Mouse (Mus musculus) layer of hippocampus, adult 2 months (tissue): ENCODE results near the gene C2cd3. TPM values are rescaled to one million over a fixed set of nuclear protein-coding genes. Genes with fewer than 3 reads are reported as not detected.
A peak's percentile ranks its signal among the peaks of the same experiment; 100 is the strongest.

Source experiments
- DNase-seq, 2 experiments: peaks; one replicate each; pipeline ENCODE4 v3.0.0; 2022; ENCODE audit warnings: low spot score in 2 of 2
- H3K27ac ChIP-seq: fragments of 200-600 bp; 2 replicates; pipeline ENCODE4 v1.8.1; 2022
- H3K4me3 ChIP-seq: fragments of 200-600 bp; 2 replicates; pipeline ENCODE4 v1.8.1; 2022; ENCODE audit warnings: mild to moderate bottlenecking
- CTCF ChIP-seq: fragments of 200-600 bp; conservative IDR thresholded peaks from 2 replicates; pipeline ENCODE4 v1.8.1; 2022; ENCODE audit warnings: antibody characterized with exemption, mild to moderate bottlenecking, moderate library complexity
- total RNA-seq, 2 experiments: library from RNA; stranded (reverse); gene quantifications; 2 replicates each; pipeline ENCODE4 v1.2.3; 2021

Gene C2cd3
- total RNA-seq, 2 experiments from 2014 or later, result 22.7 to 22.8 TPM

DNA sequence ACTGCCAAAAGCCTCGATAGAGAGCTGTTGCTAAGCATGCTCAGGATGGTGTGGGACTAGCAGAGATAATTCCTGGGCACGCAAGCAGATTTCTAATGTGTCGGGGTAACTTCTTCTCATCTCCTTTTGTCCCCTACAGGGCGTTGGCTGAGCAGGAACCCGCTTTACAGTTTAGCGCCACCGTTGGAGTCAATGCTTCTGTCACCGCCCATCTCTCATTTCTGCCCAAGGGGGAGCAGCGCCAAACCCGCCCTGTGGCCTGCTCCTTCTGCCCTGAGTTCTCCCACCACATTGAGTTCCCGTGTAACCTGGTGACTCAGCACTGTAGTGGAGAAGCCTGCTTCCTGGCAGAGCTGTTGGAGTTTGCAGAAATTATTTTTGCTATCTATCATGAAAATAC lies 57.9 kb downstream of the C2cd3 start:
- DNase-seq, result no peak
- peak overlapping the region; percentile 59 for H3K27ac ChIP-seq
- no peak overlapping the region for H3K4me3 ChIP-seq
- TF ChIP-seq CTCF, result no peak

DNA sequence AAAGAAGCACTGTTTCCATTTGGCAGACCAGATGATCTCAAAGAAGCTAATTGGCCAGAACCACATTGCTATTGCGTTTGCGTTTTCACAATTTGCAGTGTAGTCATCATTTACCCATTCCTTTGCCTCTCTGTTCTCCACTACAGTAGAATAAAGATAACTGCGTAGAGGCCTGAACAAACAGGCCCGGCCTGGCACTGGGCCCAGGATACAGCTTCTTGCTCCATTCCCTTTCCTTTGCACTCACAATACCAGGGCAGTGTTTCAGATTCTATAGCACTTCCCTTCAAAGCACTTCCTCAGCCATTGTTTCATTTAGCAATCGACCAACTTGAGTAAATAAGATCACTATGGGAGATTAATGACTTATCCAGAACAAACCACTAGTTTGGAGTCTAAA lies 59.1 kb downstream of the C2cd3 start:
- peak overlapping the region; percentile 59 for H3K27ac ChIP-seq
- DNase-seq, result no peak
- no peak overlapping the region for H3K4me3 ChIP-seq
- TF ChIP-seq CTCF, result no peak

DNA sequence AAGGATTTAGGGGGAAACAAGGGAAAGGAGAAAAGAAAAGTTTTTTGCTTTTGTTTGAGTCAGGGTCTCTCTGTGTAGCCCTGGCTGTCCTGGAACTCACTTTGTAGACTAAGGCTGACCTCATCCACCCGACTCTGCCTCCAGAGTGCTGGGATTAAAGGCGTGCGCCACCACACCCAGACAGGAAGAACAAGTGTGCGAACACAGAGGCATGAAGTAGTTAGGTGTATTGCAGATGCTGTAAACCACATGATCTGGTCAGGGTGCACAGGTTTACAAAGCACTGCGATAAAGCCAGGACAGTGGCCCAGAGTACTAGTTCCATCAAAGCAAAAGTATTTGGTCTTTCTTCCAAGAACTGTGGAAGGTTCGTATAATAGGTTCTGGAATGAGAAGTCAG lies 61.3 kb downstream of the C2cd3 start:
- H3K4me3 ChIP-seq, result no peak overlapping the region
- no peak for TF ChIP-seq CTCF
- no peak overlapping the region for H3K27ac ChIP-seq
- no peak for DNase-seq

DNA sequence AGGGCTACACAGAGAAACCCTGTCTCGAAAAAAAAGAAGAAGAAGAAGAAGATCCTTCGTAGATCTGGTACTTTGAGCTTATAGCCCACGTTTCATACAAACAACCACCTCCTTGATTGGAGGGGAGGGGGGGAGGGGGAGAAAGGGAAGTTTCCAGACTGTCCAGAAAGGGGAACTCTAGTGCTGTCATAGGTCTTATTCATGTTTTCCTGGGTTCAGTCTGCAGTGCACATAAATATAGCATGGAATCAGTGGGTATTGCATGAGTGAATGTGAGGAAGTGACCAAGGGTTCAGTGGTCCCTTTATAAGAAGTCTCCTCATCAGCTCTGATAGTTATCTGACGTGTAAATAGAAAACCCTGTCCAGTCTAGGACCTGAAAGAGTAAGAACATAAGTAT lies 71.7 kb downstream of the C2cd3 start:
- no peak for DNase-seq
- no peak for TF ChIP-seq CTCF
- no peak overlapping the region for H3K4me3 ChIP-seq
- no peak overlapping the region for H3K27ac ChIP-seq

- Histone ChIP-seq H3K4me3 (no peak overlapping the region), H3K27ac (no peak overlapping the region)
- no peak for TF ChIP-seq CTCF
- no peak for DNase-seq
Measured at GRCm38 (mm10) chr7:100446271-100446670, 74.2 kb downstream of the C2cd3 start.

GRCm38 (mm10) chr7:100448530-100448929 lies 76.5 kb downstream of the C2cd3 start:
- no peak overlapping the region for H3K4me3 ChIP-seq
- H3K27ac ChIP-seq, result no peak overlapping the region
- no peak for TF ChIP-seq CTCF
- no peak for DNase-seq

GRCm38 (mm10) chr7:100448985-100449384 lies 77.0 kb downstream of the C2cd3 start:
- DNase-seq, result no peak
- no peak overlapping the region for H3K27ac ChIP-seq
- no peak overlapping the region for H3K4me3 ChIP-seq
- no peak for TF ChIP-seq CTCF

DNA sequence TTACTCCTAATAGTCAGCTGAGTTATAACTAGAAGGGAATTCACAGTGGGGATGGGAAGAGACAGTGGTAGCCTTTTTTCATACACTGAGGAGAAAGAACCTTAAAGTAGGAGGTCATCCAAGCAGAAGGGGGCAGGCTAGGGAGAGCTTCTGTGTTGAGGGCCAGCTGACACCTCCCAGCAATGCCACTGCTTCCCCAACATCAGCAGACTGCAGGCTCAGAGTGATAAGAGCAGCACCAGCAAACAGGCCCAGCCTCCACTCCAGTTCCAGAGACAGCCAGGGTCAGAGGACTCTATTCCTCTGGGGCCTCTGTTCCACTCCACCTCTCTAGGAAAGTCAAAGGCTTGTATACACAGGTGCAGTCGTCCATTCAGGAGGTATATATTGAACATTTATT lies 86.1 kb downstream of the C2cd3 start:
- H3K4me3 ChIP-seq, result no peak overlapping the region
- H3K27ac ChIP-seq, result no peak overlapping the region
- no peak for TF ChIP-seq CTCF
- no peak for DNase-seq

DNA sequence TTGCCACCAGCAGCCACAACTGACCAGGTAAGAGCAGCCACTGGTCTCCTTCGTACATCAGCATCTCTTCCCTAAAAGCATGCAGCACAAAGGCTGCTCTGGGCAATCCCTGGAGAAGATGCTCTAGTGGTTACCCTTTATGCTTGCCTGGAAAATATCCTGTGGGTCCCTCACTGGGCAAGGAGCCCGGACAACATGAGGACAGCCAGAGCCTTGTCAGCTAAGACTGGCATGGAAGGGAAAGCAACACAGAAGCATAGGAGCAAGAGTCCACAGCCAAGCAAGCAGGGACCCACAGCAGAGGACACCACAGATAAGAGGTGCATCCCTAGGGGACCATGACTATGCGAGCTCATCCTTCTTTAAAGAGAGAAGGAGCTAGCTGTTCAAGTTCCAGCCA lies 87.8 kb downstream of the C2cd3 start:
- no peak for DNase-seq
- no peak for TF ChIP-seq CTCF
- no peak overlapping the region for H3K4me3 ChIP-seq
- H3K27ac ChIP-seq, result no peak overlapping the region

GRCm38 (mm10) chr7:100461621-100462151 lies 89.7 kb downstream of the C2cd3 start:
- no peak for TF ChIP-seq CTCF
- Histone ChIP-seq H3K27ac (peak overlapping the region; percentile 82), H3K4me3 (no peak overlapping the region)
- DNase-seq, result peak; percentile 29 to 61

DNA sequence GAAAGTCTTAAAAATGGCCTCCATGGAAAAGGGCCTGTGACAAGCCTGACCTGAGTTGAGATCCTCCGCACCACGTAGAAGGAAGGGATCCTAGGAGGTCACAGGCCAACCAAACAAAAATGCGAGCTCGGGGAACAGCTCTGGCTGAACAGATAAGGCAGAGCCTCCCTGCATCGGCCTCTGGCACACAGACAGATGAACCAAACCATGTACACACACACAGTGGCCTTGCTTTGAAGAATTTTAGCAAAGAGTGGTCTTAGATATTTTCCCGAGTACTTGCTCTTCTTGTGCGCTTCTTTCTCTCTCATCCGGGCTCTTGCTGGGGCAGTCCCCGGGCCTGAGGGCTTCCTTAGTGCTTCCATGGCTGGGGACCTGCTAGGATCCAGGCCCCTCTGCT lies 91.2 kb downstream of the C2cd3 start:
- no peak overlapping the region for H3K27ac ChIP-seq
- DNase-seq, result no peak

GRCm38 (mm10) chr7:100463757-100464156 lies 91.7 kb downstream of the C2cd3 start:
- no peak for DNase-seq
- TF ChIP-seq CTCF, result no peak
- Histone ChIP-seq H3K4me3 (no peak overlapping the region), H3K27ac (no peak overlapping the region)

More for the DNA sequence above, 91.2 kb downstream of the C2cd3 start:
- H3K4me3 ChIP-seq, result no peak overlapping the region
- TF ChIP-seq CTCF, result no peak

- DNase-seq, result no peak
- no peak overlapping the region for H3K27ac ChIP-seq
- TF ChIP-seq CTCF, result no peak
- H3K4me3 ChIP-seq, result no peak overlapping the region
Measured at GRCm38 (mm10) chr7:100464248-100464647, 92.2 kb downstream of the C2cd3 start.

- peak overlapping the region; percentile 73 for H3K27ac ChIP-seq
- no peak for TF ChIP-seq CTCF
- no peak for DNase-seq
- H3K4me3 ChIP-seq, result no peak overlapping the region
Measured at GRCm38 (mm10) chr7:100465248-100465647, 93.2 kb downstream of the C2cd3 start.

- DNase-seq, result no peak
- no peak for TF ChIP-seq CTCF
- Histone ChIP-seq H3K27ac (peak overlapping the region; percentile 73), H3K4me3 (no peak overlapping the region)
Measured at GRCm38 (mm10) chr7:100465656-100466309, 93.8 kb downstream of the C2cd3 start.
